Mouse (Mus musculus) G1E (cell line): ENCODE results near the gene Adck2.

Experiments used
- CTCF ChIP-seq: IDR thresholded peaks from 2 replicates; pipeline ENCODE4 v1.5.1; 2012; ENCODE audit warnings: low read depth, low read length, inconsistent platforms, mixed read lengths
- GATA1 ChIP-seq: IDR thresholded peaks from 2 replicates; pipeline ENCODE4 v1.6.1; 2012; ENCODE audit warnings: borderline replicate concordance, low read length, inconsistent platforms, mixed read lengths
- GATA2 ChIP-seq: IDR thresholded peaks from 2 replicates; pipeline ENCODE4 v1.6.1; 2012; ENCODE audit warnings: low read depth, low read length, inconsistent platforms, borderline replicate concordance
- TAL1 ChIP-seq: conservative IDR thresholded peaks from 2 replicates; pipeline ENCODE4 v1.6.1; 2012; ENCODE audit warnings: low read depth, low read length, inconsistent platforms, mixed read lengths

DNA sequence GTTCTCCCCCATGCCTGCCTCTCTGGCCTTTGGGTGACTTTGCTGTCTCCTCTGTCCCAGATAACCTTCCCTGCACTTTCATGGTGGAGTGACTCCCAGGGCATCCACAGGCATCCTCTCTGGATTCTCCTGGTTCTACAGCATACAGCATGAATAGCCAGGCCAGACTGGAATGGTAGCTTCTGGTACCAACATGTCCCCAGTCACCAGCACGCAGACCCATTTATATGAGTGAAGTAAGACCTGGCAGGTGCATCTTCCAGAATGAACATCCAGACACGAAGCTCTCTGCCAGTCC lies 18.1 kb upstream of the Adck2 start:
- TF ChIP-seq CTCF (no peak), GATA1 (no peak), GATA2 (no peak), TAL1 (no peak)
